Mouse (Mus musculus): ENCODE results near the gene Smoc1. TPM values are rescaled to one million over a fixed set of nuclear protein-coding genes. Genes with fewer than 3 reads are reported as not detected.

Smoc1 gene
- total RNA-seq, 2 experiments from 2014 or later: 0.42 to 1.0 TPM

DNA sequence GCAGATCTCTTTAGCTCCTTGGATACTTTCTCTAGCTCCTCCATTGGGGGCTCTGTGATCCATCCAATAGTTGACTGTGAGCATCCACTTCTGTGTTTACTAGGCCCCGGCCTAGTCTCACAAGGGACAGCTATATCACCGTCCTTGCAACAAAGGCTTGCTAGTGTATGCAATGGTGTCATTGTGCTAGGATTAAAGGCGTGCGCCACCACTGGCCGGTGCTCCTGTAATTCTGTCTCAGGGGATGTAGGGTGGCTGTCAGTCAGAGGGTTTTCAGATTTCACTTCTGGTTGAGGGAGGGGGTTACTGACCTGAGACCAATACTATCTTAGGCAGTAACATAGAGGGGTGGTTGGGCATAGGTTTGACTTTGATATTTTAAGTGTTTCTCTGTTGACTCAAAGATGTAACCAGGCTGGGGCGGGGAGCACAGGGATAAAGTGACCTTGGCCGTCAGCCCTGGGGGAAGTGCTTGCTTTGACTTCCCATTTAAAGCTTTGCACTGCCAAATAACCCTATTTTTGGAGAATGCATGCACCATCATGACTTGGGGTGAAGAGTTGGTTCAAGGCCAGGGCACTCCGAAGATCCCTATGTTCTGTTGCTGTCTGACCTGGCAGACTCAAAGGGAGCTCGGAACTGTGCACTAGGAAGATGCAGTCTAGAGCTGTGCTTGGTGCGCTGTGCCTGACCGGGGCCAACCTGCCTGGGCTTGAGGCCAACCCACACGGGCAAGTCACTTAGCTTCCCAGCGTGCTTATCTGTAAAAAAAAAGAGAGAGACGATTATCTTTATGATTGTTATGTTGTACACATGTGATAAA, 80.9 kb downstream of the Smoc1 start:
- ATAC-seq (replicated peaks; ENCODE audit: low FRiP score, low TSS enrichment, poor library complexity, severe bottlenecking): no peak

DNA sequence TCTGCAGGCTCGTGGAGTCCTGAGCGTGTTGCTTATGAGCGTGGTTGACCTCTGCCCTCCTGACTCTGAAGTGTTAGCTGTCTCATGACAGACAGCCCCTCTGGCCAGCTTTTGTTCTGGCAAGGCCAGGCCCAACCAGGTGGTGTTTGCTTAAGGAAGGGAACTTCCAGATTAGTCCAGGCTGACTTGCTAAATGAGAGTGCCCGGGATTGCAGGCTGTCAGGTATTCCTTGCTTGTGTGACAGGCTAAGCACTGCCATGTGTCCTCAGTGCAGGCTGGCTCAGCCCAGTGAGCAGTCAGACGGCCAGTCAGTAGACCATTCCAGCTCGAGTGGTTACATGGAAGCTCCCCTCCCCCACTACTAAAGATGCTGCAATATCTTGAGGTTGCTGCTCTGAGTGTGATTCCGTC, 82.0 kb downstream of the Smoc1 start:
- ATAC-seq (replicated peaks; ENCODE audit: low FRiP score, low TSS enrichment, poor library complexity, severe bottlenecking): no peak

DNA sequence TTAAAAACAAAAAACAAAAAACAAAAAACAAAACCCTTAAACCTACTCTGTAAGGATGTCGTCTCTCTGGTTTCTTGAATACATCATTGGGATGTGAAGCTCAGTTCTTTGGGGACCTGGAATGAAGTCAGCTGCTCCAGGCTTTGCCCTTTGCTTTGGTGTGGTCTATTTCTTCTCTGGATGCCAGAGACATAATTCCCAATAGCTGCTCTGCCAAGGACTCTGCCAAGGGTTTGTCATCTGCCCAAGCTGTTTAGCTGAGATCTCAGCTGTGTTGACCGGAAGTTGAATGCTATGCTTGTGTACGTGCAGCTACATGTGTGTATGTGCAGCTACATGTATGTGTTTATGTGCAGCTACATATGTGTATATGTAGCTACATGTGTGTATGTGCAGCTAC, 83.4 kb downstream of the Smoc1 start:
- ATAC-seq (replicated peaks; ENCODE audit: low FRiP score, low TSS enrichment, poor library complexity, severe bottlenecking): no peak

DNA sequence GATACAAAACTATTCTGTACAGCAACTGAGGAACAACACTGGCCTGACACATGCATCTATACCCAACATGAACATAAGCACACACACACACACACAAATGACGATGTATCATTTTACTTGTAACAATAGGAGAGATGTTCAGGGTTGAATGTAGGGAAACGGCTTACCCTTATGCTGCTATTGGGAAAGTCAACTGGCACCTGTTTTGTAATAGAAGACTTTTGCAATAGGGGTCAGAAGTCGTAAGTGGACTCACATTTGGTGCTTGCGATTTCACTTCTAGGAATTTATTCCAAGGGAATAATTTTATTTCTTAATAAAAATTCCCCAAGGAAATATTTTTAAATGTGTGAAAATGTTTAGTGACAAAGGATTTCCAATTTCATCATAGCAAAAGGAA, 85.7 kb downstream of the Smoc1 start:
- no peak for ATAC-seq (replicated peaks; ENCODE audit: low FRiP score, low TSS enrichment, poor library complexity, severe bottlenecking)

DNA sequence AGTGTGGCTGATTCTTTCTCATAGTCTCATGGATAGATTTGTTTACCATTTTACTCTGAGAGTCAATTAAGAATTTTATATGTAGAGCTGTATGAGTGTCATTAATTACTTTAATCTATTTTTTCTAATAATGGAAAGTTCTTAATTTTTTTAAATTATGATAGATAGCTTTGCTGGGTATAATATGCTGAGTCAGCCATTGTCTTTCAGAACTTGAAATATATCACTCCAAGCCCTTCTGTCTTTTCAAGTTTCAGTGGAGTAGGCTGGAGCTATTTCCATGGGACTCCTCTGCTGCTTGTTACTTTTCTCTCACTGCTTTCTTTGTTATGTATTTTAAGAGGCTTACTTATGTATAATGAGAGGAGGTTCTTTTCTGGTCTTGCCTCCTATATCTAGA, 93.7 kb downstream of the Smoc1 start:
- ATAC-seq (replicated peaks; ENCODE audit: low FRiP score, low TSS enrichment, poor library complexity, severe bottlenecking): no peak

DNA sequence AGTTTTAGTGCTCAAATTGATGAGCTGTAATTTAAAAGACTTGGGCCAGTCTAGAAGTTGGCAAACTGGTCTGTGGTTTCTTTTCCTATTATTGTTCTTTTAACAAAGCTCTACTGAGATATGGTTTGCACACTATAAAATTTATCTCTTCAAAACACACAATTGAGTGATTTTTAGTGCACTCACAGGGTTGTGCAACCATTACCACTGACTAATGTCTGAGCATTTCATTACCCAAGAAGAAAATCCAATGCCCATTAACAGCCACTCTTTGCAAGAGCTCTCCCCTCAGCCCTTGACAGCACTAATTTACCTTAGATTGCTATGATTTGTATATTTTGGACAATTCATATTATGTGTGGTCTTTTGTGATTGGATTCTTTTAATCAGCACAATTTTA, 97.2 kb downstream of the Smoc1 start:
- ATAC-seq (replicated peaks; ENCODE audit: low FRiP score, low TSS enrichment, poor library complexity, severe bottlenecking): no peak

DNA sequence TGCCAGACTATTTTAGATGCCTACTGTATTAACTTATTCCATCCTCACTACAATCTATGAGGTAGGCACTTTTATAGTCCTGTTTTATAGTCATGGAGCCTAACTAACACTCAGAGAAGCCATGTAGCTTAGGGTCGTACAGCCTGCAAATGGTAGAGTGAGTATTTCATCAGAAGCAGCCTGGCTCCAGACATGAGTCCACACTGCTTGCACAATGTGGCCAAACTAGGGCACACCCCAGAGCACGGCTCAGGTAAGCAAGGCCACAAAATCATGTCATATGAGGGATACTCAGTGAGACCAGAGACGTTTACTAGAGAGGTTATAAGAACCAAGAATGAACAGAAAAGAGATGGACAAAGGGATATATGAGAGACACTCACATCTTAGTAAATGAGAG, 100.2 kb downstream of the Smoc1 start:
- ATAC-seq (replicated peaks; ENCODE audit: low FRiP score, low TSS enrichment, poor library complexity, severe bottlenecking): no peak

DNA sequence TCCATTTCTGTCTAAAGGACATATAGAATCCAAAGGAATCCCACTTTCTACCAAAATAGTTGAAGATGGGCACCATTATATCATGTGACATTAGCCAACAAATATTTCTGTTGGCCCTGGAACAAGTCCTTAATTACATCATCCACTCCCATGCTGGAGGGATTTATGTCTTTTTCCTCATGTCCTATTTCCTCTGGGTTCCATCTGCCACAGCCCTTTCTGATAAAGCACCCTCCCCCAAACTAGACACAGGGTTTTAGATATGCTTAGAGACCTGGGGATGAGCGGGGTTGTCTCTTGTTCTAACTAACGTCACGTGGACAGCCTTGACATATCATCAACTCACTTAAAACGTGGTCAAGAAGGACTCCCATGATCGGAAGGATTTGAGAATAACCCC, 102.1 kb downstream of the Smoc1 start:
- no peak for ATAC-seq (replicated peaks; ENCODE audit: low FRiP score, low TSS enrichment, poor library complexity, severe bottlenecking)

DNA sequence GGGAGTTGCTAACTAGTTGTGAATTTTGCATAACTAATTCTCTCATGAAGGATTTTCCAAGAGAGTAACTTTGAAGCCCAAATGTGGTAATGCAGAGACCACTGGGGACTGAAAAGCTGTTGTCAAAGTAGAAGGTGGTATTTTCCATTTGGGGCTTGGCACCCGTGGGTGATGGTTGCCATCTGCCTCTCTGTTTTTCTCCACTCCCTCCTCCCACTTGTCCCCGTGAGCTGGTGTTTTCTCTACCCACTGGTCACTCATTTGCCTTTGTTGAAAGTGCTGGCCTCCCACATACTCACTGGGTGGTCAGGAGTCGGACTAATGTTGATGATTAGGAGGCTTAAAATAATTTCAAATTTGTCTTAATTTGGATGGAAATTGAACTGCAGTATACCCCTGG, 104.1 kb downstream of the Smoc1 start:
- ATAC-seq (replicated peaks; ENCODE audit: low FRiP score, low TSS enrichment, poor library complexity, severe bottlenecking): no peak

DNA sequence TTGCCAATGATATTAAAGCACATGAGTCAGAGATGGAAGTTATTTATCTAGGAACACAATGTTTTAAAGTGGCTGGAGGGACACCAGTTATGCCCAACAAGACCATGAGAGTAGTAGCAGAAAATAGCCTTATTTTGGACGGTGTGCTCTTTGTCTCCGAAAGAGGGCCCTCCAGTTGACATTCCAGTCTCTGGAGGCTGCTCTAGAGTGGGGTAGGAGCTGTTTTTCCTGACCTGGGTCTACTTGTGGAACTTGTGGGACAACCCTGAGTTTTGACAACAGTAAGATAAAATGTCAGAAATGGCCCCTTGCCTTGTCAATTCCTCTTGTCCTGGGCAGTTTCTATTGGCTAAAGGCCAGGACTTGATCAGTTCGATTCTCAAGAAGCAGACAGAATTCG, 104.5 kb downstream of the Smoc1 start:
- no peak for ATAC-seq (replicated peaks; ENCODE audit: low FRiP score, low TSS enrichment, poor library complexity, severe bottlenecking)

DNA sequence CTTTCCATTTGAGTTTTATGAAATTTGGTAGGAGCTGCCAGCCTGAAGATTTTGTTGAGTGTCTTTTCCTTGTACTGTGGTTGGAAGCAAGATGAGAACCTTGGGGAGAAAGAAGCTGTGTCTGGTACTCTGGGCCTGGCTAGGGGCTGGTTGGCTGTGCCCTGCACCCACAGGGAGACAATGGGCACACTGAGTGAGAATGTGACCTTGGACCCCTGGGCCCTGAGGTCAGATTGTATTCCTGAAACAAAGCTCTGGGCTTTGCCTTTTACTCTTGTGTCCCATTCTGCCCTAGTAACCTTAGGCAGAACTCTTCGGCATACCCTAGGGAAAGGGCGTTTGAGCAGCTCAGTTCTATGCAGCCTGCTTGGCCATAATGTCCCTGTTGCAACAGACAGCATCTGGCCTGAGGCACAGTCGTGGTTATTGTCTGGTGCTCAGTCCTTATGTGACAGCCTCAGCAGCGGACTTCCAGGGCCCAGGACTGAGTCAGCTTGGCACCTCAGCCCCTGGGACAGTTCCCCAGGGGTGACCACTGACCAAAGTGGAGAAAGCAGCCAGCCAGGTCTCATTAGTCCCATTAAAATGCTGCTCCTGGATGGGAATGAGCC, 106.6 kb downstream of the Smoc1 start:
- ATAC-seq (replicated peaks; ENCODE audit: low FRiP score, low TSS enrichment, poor library complexity, severe bottlenecking): no peak

DNA sequence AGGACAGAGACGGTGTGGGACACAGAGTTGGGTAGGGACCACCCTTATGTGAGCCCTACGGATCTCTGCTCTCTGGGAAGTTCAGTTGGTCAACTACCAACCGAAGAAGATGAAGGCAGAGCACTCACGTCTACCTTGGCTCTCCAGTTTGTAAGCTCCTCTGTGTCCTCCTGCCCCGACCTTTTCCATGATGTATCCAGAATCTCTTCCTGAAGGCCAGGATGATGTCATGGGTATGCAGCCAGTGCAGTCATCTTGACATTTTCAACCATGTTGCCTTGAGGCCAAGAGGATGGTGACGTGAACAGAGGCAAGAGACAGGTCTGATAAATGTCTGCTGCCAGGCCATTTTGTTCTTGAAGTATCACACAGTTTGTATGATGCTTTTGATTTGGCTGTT, 111.6 kb downstream of the Smoc1 start:
- ATAC-seq (replicated peaks; ENCODE audit: low FRiP score, low TSS enrichment, poor library complexity, severe bottlenecking): no peak

DNA sequence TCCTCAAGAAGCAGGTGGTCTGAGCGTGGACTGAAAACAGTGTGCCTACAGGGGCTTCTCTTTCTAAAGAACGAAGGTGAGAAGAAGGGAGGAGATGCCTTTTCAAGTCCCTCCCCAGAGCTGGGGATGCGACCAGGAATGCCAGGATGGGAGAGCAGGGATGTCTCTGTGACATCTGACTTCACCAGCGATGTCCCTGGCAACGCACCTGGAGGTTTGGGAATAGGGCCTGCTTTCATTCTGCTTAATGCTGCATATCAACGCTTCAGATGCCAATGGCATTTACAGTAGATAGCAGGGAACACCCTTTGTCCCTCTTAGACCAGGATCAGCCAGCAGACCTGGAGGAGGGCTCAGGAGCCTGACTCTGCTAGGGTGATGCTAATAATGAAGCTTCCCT, 112.9 kb downstream of the Smoc1 start:
- no peak for ATAC-seq (replicated peaks; ENCODE audit: low FRiP score, low TSS enrichment, poor library complexity, severe bottlenecking)

DNA sequence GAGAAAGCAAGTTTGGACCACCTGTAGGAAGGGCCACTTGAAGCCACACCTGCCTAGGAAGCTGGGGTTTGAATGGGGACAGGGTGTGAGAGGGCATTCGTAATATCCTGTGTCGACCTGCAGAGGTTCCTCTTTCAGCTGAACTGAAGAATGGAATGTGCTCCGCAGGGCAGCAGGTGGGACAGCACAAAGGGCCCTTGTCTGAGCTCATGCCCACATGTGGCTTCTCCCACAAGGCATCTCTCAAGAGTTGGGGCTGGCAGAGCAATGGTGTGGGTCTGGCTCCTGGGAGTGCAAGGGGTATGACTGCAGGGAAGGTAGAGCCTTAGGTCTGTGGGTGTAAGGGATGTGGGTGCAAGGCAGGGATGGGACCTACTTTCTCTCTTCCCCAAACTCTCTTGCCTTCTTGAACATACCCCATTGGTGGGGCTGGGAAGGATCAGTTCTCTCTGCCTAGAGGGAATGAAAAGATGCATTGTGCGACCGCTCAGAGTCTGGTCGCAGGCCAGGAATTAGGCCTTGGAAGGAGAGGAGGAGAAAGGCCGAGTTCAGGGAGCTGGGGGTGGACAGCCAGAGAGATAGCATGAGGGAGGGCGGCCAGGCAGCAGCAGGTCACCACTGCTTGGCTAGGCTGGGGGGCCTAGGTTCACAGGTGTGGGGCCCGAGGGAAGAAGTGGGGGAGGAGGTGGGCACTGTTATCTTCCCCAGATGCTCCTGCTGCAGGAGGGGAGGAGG, 114.2 kb downstream of the Smoc1 start:
- no peak for ATAC-seq (replicated peaks; ENCODE audit: low FRiP score, low TSS enrichment, poor library complexity, severe bottlenecking)

DNA sequence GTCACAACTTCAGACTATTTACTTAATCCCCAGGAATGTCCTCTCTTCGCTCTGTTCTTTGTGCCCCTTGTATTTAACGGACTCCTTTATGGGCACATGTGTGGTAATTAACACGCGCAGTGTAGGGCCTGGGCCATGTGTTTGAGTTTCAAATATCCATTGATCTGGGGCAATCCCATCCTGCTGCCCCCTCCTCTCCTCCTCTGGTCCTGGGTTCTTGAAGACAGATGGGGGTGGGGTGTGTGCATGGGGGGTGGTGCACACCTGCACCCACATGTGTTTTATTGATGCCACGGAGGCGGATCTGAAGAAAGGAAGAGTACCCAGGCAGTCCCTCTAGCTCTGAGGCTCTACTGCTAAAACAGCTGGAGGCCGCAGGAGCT, 114.7 kb downstream of the Smoc1 start:
- ATAC-seq (replicated peaks; ENCODE audit: low FRiP score, low TSS enrichment, poor library complexity, severe bottlenecking): no peak

DNA sequence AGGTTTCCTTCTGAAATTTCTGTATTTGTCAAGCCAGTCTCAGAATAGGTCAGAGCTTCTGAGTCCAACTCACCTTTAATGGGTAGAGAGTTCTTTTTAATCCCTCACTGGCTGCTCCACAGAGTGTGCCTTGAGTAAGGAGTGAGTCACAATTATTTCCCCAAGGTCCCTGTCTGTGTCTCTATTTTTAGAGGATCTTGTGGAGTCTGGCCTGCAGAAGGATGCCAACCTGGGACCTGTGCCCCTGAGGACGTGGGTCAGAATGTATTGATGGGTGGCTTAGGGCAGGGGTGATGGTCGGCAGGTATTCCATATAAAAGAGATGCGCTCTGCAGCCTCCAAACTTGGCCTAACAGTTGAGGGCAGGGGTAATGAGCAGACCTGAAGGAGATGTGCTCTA, 115.6 kb downstream of the Smoc1 start:
- no peak for ATAC-seq (replicated peaks; ENCODE audit: low FRiP score, low TSS enrichment, poor library complexity, severe bottlenecking)

DNA sequence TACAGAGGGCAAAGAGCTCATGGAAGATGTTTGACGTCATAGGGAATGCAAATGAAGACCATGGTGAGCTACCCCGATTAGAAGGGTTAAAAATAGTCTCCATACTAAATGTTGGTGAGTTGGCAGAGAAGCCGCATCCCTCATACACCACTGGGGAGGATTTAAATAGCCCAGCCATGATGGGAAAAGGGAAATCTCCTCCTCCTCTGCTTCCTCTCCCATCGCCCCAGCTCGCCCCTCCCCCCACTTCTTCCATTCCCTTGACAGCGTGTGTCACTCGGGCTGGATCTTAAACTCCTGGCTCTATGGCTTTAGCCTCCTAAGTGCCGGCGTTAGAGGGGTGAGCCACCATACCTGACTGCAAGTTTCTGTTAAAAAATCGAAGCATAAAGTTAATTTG, 117.6 kb downstream of the Smoc1 start:
- ATAC-seq (replicated peaks; ENCODE audit: low FRiP score, low TSS enrichment, poor library complexity, severe bottlenecking): no peak

DNA sequence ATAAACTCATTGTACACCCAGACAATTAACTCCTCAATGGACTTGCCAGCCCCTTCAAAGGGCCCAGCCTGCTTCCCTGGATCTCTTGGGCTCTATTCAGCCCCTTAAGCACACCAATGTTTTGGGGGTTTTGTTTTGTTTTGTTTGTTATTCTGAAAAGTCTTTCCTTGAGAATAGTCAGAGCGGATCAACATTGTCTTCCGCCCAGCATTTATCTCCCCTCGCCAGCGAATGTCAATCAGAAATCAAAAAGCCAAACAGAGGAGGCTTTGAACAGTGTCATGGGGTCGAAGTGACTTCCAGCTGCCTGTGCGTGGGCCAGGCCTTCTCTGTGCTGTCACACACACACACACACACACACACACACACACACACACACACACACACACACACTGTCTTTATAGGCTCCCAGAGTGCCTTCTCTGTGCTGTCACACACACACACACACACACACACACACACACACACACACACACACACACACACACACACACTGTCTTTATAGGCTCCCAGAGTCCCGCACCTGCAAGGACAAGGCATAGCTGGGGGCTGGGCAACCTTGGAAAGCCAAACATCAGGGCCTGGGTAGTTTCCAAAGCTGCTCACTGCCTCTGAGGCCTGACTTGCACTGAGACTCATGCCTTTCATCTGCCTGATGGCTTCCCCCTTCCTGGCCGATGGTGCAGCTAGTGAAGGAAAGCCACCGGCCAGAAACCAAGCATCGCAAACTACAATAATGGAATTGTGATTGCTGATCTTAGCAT, 120.0 kb downstream of the Smoc1 start:
- ATAC-seq (replicated peaks; ENCODE audit: low FRiP score, low TSS enrichment, poor library complexity, severe bottlenecking): no peak

DNA sequence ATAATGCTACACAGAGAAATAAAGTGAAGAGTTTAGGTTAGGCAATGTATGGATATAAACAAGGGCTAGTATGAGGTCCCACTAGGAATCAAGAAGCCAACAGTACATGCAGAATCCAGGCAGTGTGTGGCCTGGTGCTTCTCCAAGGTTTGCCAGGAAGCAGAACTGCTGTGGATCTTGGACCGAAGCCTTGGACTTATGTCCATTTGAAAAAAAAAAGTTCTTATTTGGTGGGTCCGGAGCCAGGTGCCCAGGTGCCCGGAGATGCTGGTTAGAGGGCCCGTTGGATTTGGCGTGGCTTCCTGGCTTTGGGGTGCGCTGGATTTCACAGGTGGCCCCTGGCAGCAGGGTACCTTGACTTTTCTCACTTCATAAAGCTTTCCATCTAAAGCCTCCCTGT, 121.3 kb downstream of the Smoc1 start:
- ATAC-seq (replicated peaks; ENCODE audit: low FRiP score, low TSS enrichment, poor library complexity, severe bottlenecking): no peak

DNA sequence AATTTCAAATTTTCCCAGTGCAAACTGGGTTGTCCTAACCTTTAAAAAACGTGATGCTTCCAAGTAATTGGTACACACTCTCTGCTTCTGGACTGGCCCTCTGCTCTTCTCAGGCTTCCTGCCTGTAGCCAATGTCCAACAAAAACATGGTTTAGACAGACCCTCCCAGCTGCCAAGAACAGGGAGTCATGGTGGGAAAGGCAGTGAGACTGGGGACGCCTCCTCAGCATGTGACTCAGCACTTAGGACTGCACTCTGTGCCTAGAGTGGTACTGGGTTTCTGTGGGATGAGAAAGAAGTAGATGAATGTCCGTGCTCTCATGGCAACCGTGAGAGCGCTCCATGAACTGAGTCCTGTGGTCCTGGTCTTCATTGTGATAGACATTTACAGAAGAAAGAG, 124.3 kb downstream of the Smoc1 start:
- ATAC-seq (replicated peaks; ENCODE audit: low FRiP score, low TSS enrichment, poor library complexity, severe bottlenecking): no peak

Data from megakaryocyte-erythroid progenitor cell, adult 5-6 weeks (primary cell).